Mouse (Mus musculus) embryonic facial prominence, embryonic 14.5 days (tissue): ENCODE results near the gene Mamld1. TPM values are rescaled to one million over a fixed set of nuclear protein-coding genes. Genes with fewer than 3 reads are reported as not detected.

Experiments
- ATAC-seq: fragments of 200-750 bp; cut with Nextera tagmentation; 2 replicates; pipeline ENCODE4 v1.8.0; 2017; ENCODE audit warnings: low read depth, moderate number of reproducible peaks, moderate TSS enrichment
- DNase-seq: peaks from one replicate; pipeline ENCODE4 v3.0.0-alpha.2; 2015; ENCODE audit warnings: low spot score
- H3K27ac ChIP-seq: fragments of 300-500 bp; sonication (generic); replicated peaks from 2 replicates; pipeline ENCODE4 v1.5.1; 2014; ENCODE audit warnings: low read depth, mild to moderate bottlenecking, low read length, moderate library complexity
- H3K27me3 ChIP-seq: fragments of 300-500 bp; sonication (generic); replicated peaks from 2 replicates; pipeline ENCODE4 v1.6.1; 2014; ENCODE audit warnings: low read length; ENCODE audit not compliant: control insufficient read depth, insufficient read depth
- H3K36me3 ChIP-seq: fragments of 300-500 bp; sonication (generic); 2 replicates; pipeline ENCODE4 v1.6.1; 2014; ENCODE audit warnings: low read length, mixed read lengths; ENCODE audit not compliant: control insufficient read depth, insufficient read depth
- H3K4me1 ChIP-seq: fragments of 300-500 bp; sonication (generic); 2 replicates; pipeline ENCODE4 v1.6.1; 2014; ENCODE audit warnings: antibody characterized with exemption, low read length; ENCODE audit not compliant: control insufficient read depth, insufficient read depth
- H3K4me2 ChIP-seq: fragments of 300-500 bp; sonication (generic); 2 replicates; pipeline ENCODE4 v1.6.1; 2014; ENCODE audit warnings: low read depth, mild to moderate bottlenecking, low read length, moderate library complexity, mixed read lengths
- H3K4me3 ChIP-seq: fragments of 300-500 bp; sonication (generic); 2 replicates; pipeline ENCODE4 v1.5.1; 2014; ENCODE audit warnings: low read depth, mild to moderate bottlenecking, low read length
- H3K9ac ChIP-seq: fragments of 300-500 bp; sonication (generic); 2 replicates; pipeline ENCODE4 v1.6.1; 2014; ENCODE audit warnings: low read depth, mild to moderate bottlenecking, low read length, moderate library complexity, mixed read lengths
- H3K9me3 ChIP-seq: fragments of 300-500 bp; sonication (generic); 2 replicates; pipeline ENCODE4 v1.6.1; 2016; ENCODE audit warnings: low read length; ENCODE audit not compliant: control insufficient read depth
- WGBS: fragments of 180-500 bp; shearing (Covaris S2); extraction: QIAGEN DNeasy Blood & Tissue Kit; methylation state at CpG from one replicate; pipeline ENCODE4 v1.1.7; 2014; 5-methylcytosine and 5-hydroxymethylcytosine counted together
- polyA plus RNA-seq: library from polyadenylated mRNA; unstranded; fragments of >200 nt; fragmentation: Nextera tagmentation; extraction: Ambion mirVana; gene quantifications from 2 replicates; pipeline ENCODE4 v1.2.1, GENCODE M21; 2014

Gene Mamld1
- polyA plus RNA-seq, 1 experiment from 2014 or later, result 6.3 TPM

DNA sequence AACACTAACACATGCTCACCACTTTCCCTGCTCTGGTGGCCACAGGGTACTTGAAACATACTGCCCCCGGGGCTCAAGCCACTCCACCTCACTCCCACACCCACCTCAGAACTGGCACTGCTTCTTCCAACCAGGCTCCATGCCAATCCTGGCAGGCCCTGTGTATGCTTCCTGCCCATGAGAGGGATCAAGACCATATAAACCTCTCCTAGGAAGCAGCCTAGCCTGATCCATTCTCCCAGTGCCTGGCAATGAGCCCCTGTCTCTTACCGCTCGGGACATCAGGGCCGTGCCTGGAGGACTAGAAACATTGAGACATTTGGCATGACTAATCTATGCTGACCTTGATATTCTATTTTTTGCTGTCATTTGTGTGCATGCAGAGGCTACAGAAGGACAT is 133.6 kb downstream of the Mamld1 start:
- no peak for DNase-seq
- no peak for ATAC-seq
- Histone ChIP-seq H3K9me3 (no peaks in the 10 kb centered on the region), H3K4me1 (no peaks in the 10 kb centered on the region), H3K4me3 (no peak overlapping the region), H3K27ac (no peak overlapping the region), H3K9ac (no peak overlapping the region), H3K36me3 (no peaks in the 10 kb centered on the region), H3K27me3 (peaks cover 6% of the 10 kb centered on the region; the same call in 1 of the 2 replicates), H3K4me2 (no peak overlapping the region)
- 91% methylated on average over 4 of the region's 4 CpGs for WGBS

GRCm38 (mm10) chrX:71186396-71186795 is 136.3 kb downstream of the Mamld1 start:
- Histone ChIP-seq H3K4me3 (no peak overlapping the region), H3K4me1 (no peaks in the 10 kb centered on the region), H3K27me3 (peaks cover 6% of the 10 kb centered on the region; the same call in 1 of the 2 replicates), H3K27ac (no peak overlapping the region), H3K36me3 (no peaks in the 10 kb centered on the region), H3K4me2 (no peak overlapping the region), H3K9ac (no peak overlapping the region), H3K9me3 (no peaks in the 10 kb centered on the region)
- DNase-seq, result no peak
- no peak for ATAC-seq
- WGBS, result 100% methylated on average over 1 of the region's 1 CpGs

- H3K27me3 ChIP-seq, result no peaks in the 10 kb centered on the region; the same call in none of the 2 replicates
- H3K4me1 ChIP-seq, result no peaks in the 10 kb centered on the region
- no peak for DNase-seq
- no peak overlapping the region for H3K4me3 ChIP-seq
- no peaks in the 10 kb centered on the region for H3K9me3 ChIP-seq
- no peak for ATAC-seq
- no peaks in the 10 kb centered on the region for H3K36me3 ChIP-seq
- no peak overlapping the region for H3K9ac ChIP-seq
- H3K4me2 ChIP-seq, result no peak overlapping the region
- 69% methylated on average over 2 of the region's 2 CpGs for WGBS
- H3K27ac ChIP-seq, result no peak overlapping the region
Observed at GRCm38 (mm10) chrX:71204776-71205175, 154.7 kb downstream of the Mamld1 start.

Other genes starting within 250 kb of the Mamld1 start
- gene Mtm1, start 160.5 kb downstream of the Mamld1 start, polyA plus RNA-seq, result 4.2 and 4.8 TPM in 2 replicates